Mouse (Mus musculus) adrenal gland, postnatal 36 days (tissue): ENCODE results near the gene Foxr1. TPM values are rescaled to one million over a fixed set of nuclear protein-coding genes. Genes with fewer than 3 reads are reported as not detected.

Experiments
- microRNA-seq: library from miRNA; unstranded; fragments of <30 nt; microRNA quantifications from one replicate; pipeline ENCODE4 v1.2.0, GENCODE M21; 2021
- total RNA-seq, 2 experiments: library from RNA; stranded (reverse); gene quantifications; 2 replicates each; pipeline ENCODE4 v1.2.3; 2021

Gene Foxr1
- total RNA-seq, 2 experiments from 2014 or later, result not detected

Small RNA genes lying within 50 kb of the gene (microRNA-seq; reads per million reads assigned to microRNA genes)
- 1.5 reads per million for gene Mir7085

Other genes with a start within 250 kb of the Foxr1 start
- 10 to 100 TPM; 28.9 to 40.5 TPM for gene Cbl, start 207.1 kb downstream of the Foxr1 start, total RNA-seq
- gene Ccdc153, start 200.5 kb downstream of the Foxr1 start, total RNA-seq, result 1 to 10 TPM; 2.3 to 3.3 TPM
- not detected for gene Pdzd3, start 189.7 kb downstream of the Foxr1 start, total RNA-seq
- gene Nlrx1, start 172.5 kb downstream of the Foxr1 start, total RNA-seq, result 10 to 100 TPM; 14.9 to 32.2 TPM
- gene Abcg4, start 152.5 kb downstream of the Foxr1 start, total RNA-seq, result 10 to 100 TPM; 28.2 to 32.6 TPM
- gene Hinfp, start 135.5 kb downstream of the Foxr1 start, total RNA-seq, result 10 to 100 TPM; 18.9 to 24.4 TPM
- 10 to 100 TPM; 37.6 to 50.6 TPM for gene C2cd2l, start 120.9 kb downstream of the Foxr1 start, total RNA-seq
- gene Dpagt1, start 115.1 kb downstream of the Foxr1 start, total RNA-seq, result 10 to 100 TPM; 25.3 to 32.7 TPM
- 10 to 100 TPM; 41.3 to 47.7 TPM for gene H2afx, start 106.4 kb downstream of the Foxr1 start, total RNA-seq
- 10 to 100 TPM; 61.8 to 98.3 TPM for gene Hmbs, start 96.9 kb downstream of the Foxr1 start, total RNA-seq
- 10 to 100 TPM; 53.0 to 72.7 TPM for gene Vps11, start 79.5 kb downstream of the Foxr1 start, total RNA-seq
- 100 to 1,000 TPM; 203 to 204 TPM for gene Hyou1, start 61.6 kb downstream of the Foxr1 start, total RNA-seq
- gene Slc37a4, start 44.3 kb downstream of the Foxr1 start, total RNA-seq, result 10 to 100 TPM; 13.5 to 18.6 TPM
- gene Rps25, start 34.0 kb downstream of the Foxr1 start, total RNA-seq, result 1,000 to 10,000 TPM; 1,182 to 1,266 TPM
- gene Trappc4, start 33.5 kb downstream of the Foxr1 start, total RNA-seq, result 10 to 100 TPM; 82.0 to 95.7 TPM
- 10 to 100 TPM; 14.7 to 18.9 TPM for gene Ccdc84, start 22.6 kb downstream of the Foxr1 start, total RNA-seq
- not detected for gene Upk2, start 13.8 kb upstream of the Foxr1 start, total RNA-seq
- 10 to 100 TPM; 47.6 to 51.8 TPM for gene Bcl9l, start 41.7 kb upstream of the Foxr1 start, total RNA-seq
- gene Cxcr5, start 120.7 kb upstream of the Foxr1 start, total RNA-seq, result not detected
- 100 to 1,000 TPM; 134 to 149 TPM for gene Ddx6, start 163.8 kb upstream of the Foxr1 start, total RNA-seq
- gene Treh, start 232.1 kb upstream of the Foxr1 start, total RNA-seq, result not detected